Mouse (Mus musculus): ENCODE data around the gene Gigyf2. TPM values are rescaled to one million over a fixed set of nuclear protein-coding genes. Genes with fewer than 3 reads are reported as not detected.

Gigyf2 gene
- polyA plus RNA-seq, 1 experiment = 19.0 TPM

- Histone ChIP-seq H3ac (ENCODE audit: control insufficient read depth, insufficient read length) (no peak overlapping the region), H3K36me3 (ENCODE audit: control insufficient read depth, insufficient read depth) (no peaks in the 10 kb centered on the region), H3K4me2 (ENCODE audit: low read depth) (no peak overlapping the region), H3K4me3 (no peak overlapping the region), H3K79me2 (ENCODE audit: control insufficient read depth, insufficient read depth) (no peaks in the 10 kb centered on the region), H3K27me3 (ENCODE audit: control insufficient read depth, insufficient read depth, insufficient read length) (no peaks in the 10 kb centered on the region)
- TF ChIP-seq USF1 (IDR thresholded peaks at IDR 0.05; ENCODE audit: low read depth) = no peak
- TF ChIP-seq TCF3 (IDR thresholded peaks at IDR 0.05; ENCODE audit: insufficient read length, low read depth) = no peak
- no peak for TF ChIP-seq POLR2A (IDR thresholded peaks at IDR 0.05; ENCODE audit: insufficient read length, low read depth)
- TF ChIP-seq MYOG (IDR thresholded peaks at IDR 0.05; ENCODE audit: control insufficient read depth in 1 of 3, insufficient read depth in 1 of 3, insufficient read length in 2 of 3, low read depth in 2 of 3) = no peak
- TF ChIP-seq CEBPB (IDR thresholded peaks at IDR 0.05; ENCODE audit: insufficient read depth, poor library complexity, severe bottlenecking) = no peak
- TF ChIP-seq REST (IDR thresholded peaks at IDR 0.05; ENCODE audit: insufficient read depth, insufficient read length) = no peak
- no peak for TF ChIP-seq POLR2AphosphoS2 (IDR thresholded peaks at IDR 0.05; ENCODE audit: insufficient read length, low read depth)
- no peak for TF ChIP-seq TCF12 (IDR thresholded peaks at IDR 0.05; ENCODE audit: insufficient read depth, poor library complexity, severe bottlenecking)
- no peak for TF ChIP-seq MAX (IDR thresholded peaks at IDR 0.05; ENCODE audit: low read depth)
- no peak for TF ChIP-seq MYOD1 (IDR thresholded peaks at IDR 0.05; ENCODE audit: control insufficient read depth in 1 of 3, insufficient read length in 2 of 3, low read depth in 2 of 3)
- no peak for TF ChIP-seq SRF (IDR thresholded peaks at IDR 0.05; ENCODE audit: control insufficient read depth, insufficient read length, low read depth)
- TF ChIP-seq E2F4 (IDR thresholded peaks at IDR 0.05; ENCODE audit: insufficient read depth) = no peak
Measured at GRCm38 (mm10) chr1:87493542-87493941, 166.7 kb downstream of the Gigyf2 start.

Other genes starting within 250 kb of the Gigyf2 start
- gene Alppl2, start 237.1 kb upstream of the Gigyf2 start, polyA plus RNA-seq (2012; fragmentation: generic; extraction: Trizol) = not detected
- 0.32 TPM for gene Alpi, start 225.4 kb upstream of the Gigyf2 start, polyA plus RNA-seq (2012; fragmentation: generic; extraction: Trizol)
- gene Akp3, start 202.0 kb upstream of the Gigyf2 start, polyA plus RNA-seq (2012; fragmentation: generic; extraction: Trizol) = 0.08 TPM
- 0.06 TPM for gene Ecel1, start 170.5 kb upstream of the Gigyf2 start, polyA plus RNA-seq (2012; fragmentation: generic; extraction: Trizol)
- gene Prss56, start 143.7 kb upstream of the Gigyf2 start, polyA plus RNA-seq (2012; fragmentation: generic; extraction: Trizol) = 0.16 TPM
- gene Chrnd, start 136.4 kb upstream of the Gigyf2 start, polyA plus RNA-seq (2012; fragmentation: generic; extraction: Trizol) = 208 TPM
- gene Chrng, start 122.3 kb upstream of the Gigyf2 start, polyA plus RNA-seq (2012; fragmentation: generic; extraction: Trizol) = 376 TPM
- gene Eif4e2, start 113.1 kb upstream of the Gigyf2 start, polyA plus RNA-seq (2012; fragmentation: generic; extraction: Trizol) = 221 TPM
- 2.1 TPM for gene Efhd1, start 62.6 kb upstream of the Gigyf2 start, polyA plus RNA-seq (2012; fragmentation: generic; extraction: Trizol)
- gene Kcnj13, start 67.7 kb downstream of the Gigyf2 start, polyA plus RNA-seq (2012; fragmentation: generic; extraction: Trizol) = 0.12 TPM
- not detected for gene Snorc, start 143.3 kb downstream of the Gigyf2 start, polyA plus RNA-seq (2012; fragmentation: generic; extraction: Trizol)
- gene Neu2, start 182.9 kb downstream of the Gigyf2 start, polyA plus RNA-seq (2012; fragmentation: generic; extraction: Trizol) = 1.6 TPM
- 5.2 TPM for gene Ngef, start 246.9 kb downstream of the Gigyf2 start, polyA plus RNA-seq (2012; fragmentation: generic; extraction: Trizol)

Measured in myocyte (in vitro differentiated cells).